Mouse (Mus musculus) thymus, postnatal 10 days (tissue): ENCODE data around the gene Ccdc183.
A peak's percentile ranks its signal among the peaks of the same experiment; 100 is the strongest.

Experiments
- DNase-seq, 2 experiments: peaks; one replicate each; pipeline ENCODE4 v3.0.0; 2021; ENCODE audit warnings: low spot score in 2 of 2

Gene Ccdc183

GRCm38 (mm10) chr2:25617578-25617977, at the start of gene Ccdc183:
Gene Ccdc183, minus strand, starts transcription at chr2:25617678.
- no peak for DNase-seq

DNA sequence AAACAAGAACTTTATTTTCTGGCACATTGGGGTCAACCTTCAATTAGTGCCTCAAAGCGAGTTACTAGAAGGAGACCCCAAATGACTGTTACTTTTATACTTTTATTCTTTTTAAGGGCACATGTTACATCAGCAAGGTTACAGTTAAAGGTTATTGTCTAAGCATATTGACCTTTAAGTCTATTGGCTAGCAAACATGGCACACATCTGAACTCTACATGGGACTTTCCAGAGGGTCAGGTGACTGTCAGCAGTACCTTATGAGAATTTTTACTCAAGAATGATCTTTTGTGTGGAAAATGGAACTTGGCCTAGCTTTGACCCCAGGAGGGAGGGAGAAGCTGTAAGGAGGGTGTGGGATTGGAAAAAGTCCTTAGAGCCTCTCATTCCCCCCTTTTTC, 49.0 kb upstream of the Ccdc183 start:
- no peak for DNase-seq

DNA sequence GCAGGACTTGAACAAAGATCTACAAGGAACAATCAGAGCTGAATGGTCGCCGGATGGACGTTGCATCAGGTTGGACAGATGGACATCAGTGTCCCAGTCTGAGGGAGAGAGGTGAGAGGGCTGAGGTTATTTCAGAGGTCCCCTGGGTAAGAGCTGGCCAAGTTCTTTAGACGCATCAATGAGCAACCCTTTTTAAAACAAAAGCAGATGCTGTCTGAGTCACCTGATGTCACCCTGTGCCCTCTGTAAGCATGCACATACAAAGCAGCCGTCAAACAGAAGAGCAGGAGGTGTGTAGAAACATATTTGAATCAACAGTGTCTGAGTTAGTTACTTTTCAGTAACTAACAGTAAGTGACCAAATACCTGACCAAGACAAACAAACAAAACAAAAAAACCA, 46.6 kb upstream of the Ccdc183 start:
- DNase-seq: no peak

- DNase-seq: peak; percentile 54 to 77
These were observed 46.0 kb upstream of the Ccdc183 start for GRCm38 (mm10) chr2:25663511-25663910.

GRCm38 (mm10) chr2:25661245-25661970, 43.9 kb upstream of the Ccdc183 start:
- no peak for DNase-seq

DNA sequence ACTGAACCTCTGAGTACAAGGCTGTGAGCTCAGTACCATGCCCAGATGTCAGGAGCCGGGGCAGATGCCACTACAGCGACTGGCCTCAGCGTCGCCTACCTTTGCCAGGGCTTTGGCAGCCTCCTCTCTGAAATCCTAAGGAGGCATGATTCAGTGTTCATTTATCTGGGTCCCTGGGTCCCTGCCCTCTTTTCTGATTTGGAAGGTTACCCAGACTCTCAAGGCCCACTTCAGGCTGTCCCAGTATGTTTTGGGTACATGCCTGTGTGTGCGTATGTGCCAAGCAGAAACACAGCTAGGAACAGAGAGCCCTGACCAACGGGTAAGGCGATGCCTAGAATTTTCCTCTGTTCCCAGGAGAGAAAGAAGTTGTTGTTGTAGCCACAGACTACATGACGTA, 42.8 kb upstream of the Ccdc183 start:
- no peak for DNase-seq

- no peak for DNase-seq
These were observed 40.2 kb upstream of the Ccdc183 start, which contains the start of gene Lcn5 for GRCm38 (mm10) chr2:25657652-25658051. Gene Lcn5, plus strand, starts transcription at chr2:25657952.

GRCm38 (mm10) chr2:25657246-25657645, 39.8 kb upstream of the Ccdc183 start:
- no peak for DNase-seq

DNA sequence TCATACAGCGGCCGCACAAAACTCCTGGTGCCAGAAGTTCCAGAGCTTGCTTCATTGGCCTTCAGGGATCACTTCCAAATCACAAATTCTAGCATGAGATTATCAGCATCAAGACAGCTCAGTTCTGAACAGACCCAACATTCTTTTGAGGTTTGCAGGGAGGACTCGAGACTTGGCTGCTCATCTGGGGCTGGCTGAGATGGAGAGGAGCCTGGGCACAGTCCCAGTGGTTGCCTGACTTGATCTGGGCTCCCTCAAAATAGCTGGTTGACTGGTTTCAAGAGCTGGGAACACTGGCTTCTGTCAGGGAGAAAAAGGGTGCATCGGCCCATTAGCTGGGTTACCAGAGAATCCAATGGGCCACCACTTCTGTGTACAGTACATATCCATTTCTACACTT, 39.2 kb upstream of the Ccdc183 start:
- no peak for DNase-seq

DNA sequence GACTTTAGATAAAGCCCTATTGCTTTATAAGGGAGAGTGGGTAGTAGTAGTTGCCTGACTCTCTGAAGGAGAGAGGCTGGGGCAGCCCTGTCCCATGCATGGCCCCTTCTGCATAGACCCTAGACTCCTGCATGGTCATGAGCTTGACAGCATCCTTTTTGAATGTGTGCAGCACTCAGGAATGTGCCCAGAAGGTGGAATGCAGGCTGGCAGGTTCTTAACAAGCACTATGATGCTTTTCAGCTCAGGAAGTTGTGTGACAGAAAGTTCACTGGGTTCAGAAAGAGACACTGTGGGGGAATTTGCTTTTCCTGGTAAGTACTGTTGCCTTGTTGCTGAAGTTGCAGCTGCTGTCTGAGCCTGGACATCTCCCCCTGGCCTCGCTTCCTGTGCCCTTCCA, 37.0 kb upstream of the Ccdc183 start:
- no peak for DNase-seq

GRCm38 (mm10) chr2:25652902-25653301, 35.4 kb upstream of the Ccdc183 start, which contains the start of gene Lcn8:
Gene Lcn8, plus strand, starts transcription at chr2:25653120.
- no peak for DNase-seq

GRCm38 (mm10) chr2:25639890-25640289, 22.4 kb upstream of the Ccdc183 start:
- DNase-seq: peak; percentile 32 to 67

DNA sequence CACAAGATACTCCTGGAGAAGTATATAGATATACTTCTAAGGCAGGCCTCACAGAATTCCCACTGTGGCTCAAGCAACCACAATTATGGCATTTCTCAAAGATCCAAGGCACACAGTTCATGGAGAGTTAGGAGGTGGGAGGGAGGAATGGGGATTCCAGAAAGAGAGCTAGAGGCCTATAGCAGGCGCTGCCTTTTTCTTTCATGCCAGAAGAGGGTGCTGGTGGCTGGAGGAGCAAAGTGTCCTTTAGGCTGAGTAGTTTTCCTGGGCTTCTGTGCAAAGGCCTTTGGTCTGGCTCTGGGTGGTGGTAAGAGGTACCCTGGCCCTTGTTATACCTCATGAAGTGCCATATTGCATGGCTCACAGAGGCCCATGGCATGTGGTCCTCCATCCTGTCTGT, 16.6 kb upstream of the Ccdc183 start:
- DNase-seq: no peak

- no peak for DNase-seq
These were observed 16.1 kb upstream of the Ccdc183 start for GRCm38 (mm10) chr2:25633616-25634015.

DNA sequence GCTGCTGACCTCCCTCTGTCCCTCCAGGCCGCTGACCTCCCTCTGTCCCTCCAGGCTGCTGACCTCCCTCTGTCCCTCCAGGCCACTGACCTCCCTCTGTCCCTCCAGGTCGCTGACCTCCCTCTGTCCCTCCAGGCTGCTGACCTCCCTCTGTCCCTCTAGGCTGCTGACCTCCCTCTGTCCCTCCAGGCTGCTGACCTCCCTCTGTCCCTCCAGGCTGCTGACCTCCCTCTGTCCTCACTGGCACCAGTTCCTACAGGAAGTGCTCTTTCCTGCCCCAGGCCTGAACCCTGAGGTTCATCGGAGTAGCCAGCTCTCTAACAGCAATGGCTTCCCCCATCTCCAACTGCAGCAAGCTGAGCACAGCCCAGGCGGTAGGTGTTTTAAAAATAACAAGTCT, 11.3 kb upstream of the Ccdc183 start:
- DNase-seq: no peak

DNA sequence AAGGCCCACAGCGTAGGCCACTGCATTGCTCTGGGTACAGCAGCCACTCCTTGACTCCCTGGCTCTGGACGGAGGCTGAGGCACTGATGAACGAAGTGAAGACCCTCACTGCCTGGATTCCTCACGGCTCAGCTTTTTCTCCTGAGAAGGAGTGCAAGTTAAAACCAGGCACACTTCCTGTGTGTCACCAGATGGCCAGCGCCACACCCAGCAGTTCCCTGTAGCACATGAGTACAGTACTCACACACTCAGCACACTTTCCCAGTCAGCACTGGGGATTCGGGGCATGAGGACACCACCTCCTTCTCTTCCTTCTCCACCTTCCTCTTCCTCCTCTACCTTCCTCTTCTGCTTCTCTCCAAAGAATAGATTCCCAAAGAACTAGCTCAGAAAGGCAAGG, 10.3 kb upstream of the Ccdc183 start, which contains the start of gene Fcna:
Gene Fcna (minus strand): TSS at position 220 of the 400 bp plus-strand sequence.
- DNase-seq: no peak

DNA sequence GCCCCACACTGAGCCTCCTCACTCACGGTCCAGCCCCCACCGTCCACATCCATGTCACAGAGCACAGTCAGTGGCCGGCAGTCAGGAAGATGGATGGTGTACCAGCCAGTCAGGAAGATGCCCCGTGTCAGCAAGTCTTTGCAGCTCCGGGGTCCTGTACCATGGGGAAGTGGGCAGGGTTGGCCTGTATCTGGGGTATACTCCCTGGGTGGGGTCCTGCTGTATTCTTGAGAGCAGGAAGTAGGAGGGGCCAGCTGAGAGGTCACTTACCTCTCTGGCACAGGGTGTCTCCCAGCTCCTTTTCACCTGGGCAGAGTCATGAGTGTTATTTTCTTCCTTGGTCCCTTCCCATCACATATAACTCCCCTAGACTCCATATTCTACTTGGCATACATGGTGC, 8.5 kb upstream of the Ccdc183 start:
- no peak for DNase-seq

DNA sequence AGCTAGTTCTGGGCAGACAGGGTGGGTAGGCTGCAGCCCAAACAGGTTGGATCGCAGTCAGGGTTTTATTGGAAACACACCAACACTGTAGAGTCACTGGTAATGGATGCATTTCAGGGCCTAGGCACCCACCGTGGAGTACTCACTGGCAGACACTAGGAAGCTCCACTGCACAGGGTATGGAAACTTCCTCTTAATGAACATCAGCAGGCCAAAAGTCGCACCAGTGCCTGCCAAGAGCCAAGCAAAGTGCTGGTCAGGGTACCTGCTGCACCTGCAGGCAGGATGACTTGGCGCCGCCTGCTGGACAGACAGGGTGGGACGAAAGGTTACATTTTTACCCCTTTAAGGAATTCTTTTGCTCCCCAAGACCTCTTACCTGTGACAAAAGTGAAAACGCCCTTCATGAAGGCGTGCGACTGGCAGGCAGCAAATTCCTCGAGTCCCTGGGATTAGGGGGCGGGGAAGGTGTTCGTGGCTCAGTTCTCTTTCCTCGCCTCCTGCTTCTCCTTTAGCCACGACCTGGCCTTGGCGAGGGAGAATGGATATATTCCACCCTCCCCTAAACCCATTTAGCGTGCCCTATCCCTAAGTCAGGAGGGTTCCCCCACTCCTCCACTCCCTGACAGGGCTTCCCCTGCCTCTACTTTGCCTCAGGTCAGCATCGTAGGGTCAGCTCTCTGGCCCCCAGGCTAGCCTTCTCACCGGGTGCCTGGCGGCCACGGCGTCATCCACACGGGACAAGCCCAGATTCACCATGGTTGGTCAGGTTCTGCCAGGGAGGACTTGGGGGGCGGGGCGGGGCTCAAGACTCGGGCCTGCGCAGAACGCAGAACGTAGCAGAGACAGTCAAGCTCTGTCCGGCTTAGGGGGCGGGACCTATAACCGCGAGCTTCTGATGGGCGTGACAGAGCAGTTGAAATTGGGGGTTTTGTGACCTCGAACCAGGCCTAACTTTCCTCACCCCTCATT, 4.0 kb upstream of the Ccdc183 start, which contains the start of gene Tmem141:
Gene Tmem141 (minus strand): TSS at position 777 of the 972 bp plus-strand sequence.
- peak; percentile 12 to 70 for DNase-seq

GRCm38 (mm10) chr2:25620852-25621228, 3.4 kb upstream of the Ccdc183 start:
- no peak for DNase-seq

DNA sequence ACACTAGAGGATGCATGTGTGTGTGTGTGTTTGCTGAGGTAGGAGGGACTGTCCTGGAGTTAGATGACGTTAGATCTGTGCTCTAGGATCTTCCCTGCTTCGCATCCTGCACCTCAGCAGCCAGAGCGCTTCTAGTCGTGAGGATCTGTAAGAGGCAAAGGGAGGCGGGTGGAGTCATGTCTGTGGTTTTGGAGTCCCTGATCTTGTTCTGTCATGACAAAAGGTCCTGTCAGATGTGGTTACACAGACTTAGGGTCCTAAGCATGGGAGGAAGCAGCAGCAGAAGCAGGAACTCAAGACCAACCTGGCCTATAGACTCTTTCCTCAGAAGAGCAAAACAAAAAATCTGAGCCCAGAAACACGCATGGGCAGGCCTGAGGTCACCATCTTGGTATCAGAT, 2.9 kb upstream of the Ccdc183 start:
- DNase-seq: no peak

- no peak for DNase-seq
These were observed 1.1 kb downstream of the Ccdc183 start for GRCm38 (mm10) chr2:25616398-25616797.

GRCm38 (mm10) chr2:25608671-25609070, 8.8 kb downstream of the Ccdc183 start:
- DNase-seq: no peak
